Mouse (Mus musculus) forebrain, embryonic 11.5 days (tissue): ENCODE measurements around the gene Znrf4. TPM values are rescaled to one million over a fixed set of nuclear protein-coding genes. Genes with fewer than 3 reads are reported as not detected.

Experiments used
- ATAC-seq: fragments of 200-750 bp; cut with Nextera tagmentation; replicated peaks from 2 replicates; pipeline ENCODE4 v1.8.0; 2017; ENCODE audit warnings: moderate TSS enrichment; ENCODE audit not compliant: low FRiP score
- DNase-seq: peaks from one replicate; pipeline ENCODE4 v3.0.0-alpha.2; 2017; ENCODE audit warnings: low spot score
- H3K27ac ChIP-seq: fragments of 300-500 bp; sonication (generic); 2 replicates; pipeline ENCODE4 v1.5.1; 2014; ENCODE audit warnings: low read depth, low read length
- H3K27me3 ChIP-seq: fragments of 300-500 bp; sonication (generic); 2 replicates; pipeline ENCODE4 v1.6.1; 2014; ENCODE audit warnings: mild to moderate bottlenecking, low read length, mixed read lengths; ENCODE audit not compliant: control insufficient read depth, insufficient read depth
- H3K36me3 ChIP-seq: fragments of 300-500 bp; sonication (generic); 2 replicates; pipeline ENCODE4 v1.6.1; 2014; ENCODE audit warnings: mild to moderate bottlenecking, low read length, moderate library complexity, mixed read lengths; ENCODE audit not compliant: control insufficient read depth, insufficient read depth
- H3K4me1 ChIP-seq: fragments of 300-500 bp; sonication (generic); replicated peaks from 2 replicates; pipeline ENCODE4 v1.6.1; 2014; ENCODE audit warnings: low read length, mixed read lengths; ENCODE audit not compliant: control insufficient read depth, insufficient read depth
- H3K4me2 ChIP-seq: fragments of 300-500 bp; sonication (generic); 2 replicates; pipeline ENCODE4 v1.6.1; 2014; ENCODE audit warnings: low read depth, mild to moderate bottlenecking, low read length, moderate library complexity, mixed read lengths; ENCODE audit not compliant: severe bottlenecking
- H3K4me3 ChIP-seq: fragments of 300-500 bp; sonication (generic); 2 replicates; pipeline ENCODE4 v1.5.1; 2014; ENCODE audit warnings: low read depth, low read length
- H3K9ac ChIP-seq: fragments of 300-500 bp; sonication (generic); 2 replicates; pipeline ENCODE4 v1.6.1; 2014; ENCODE audit warnings: low read length
- H3K9me3 ChIP-seq: fragments of 300-500 bp; sonication (generic); 2 replicates; pipeline ENCODE4 v1.6.1; 2016; ENCODE audit warnings: low read length, mixed read lengths; ENCODE audit not compliant: control insufficient read depth
- WGBS: fragments of 180-500 bp; shearing (Covaris S2); extraction: QIAGEN DNeasy Blood & Tissue Kit; methylation state at CpG from one replicate; pipeline ENCODE4 v1.1.7; 2014; 5-methylcytosine and 5-hydroxymethylcytosine counted together
- polyA plus RNA-seq: library from polyadenylated mRNA; unstranded; fragments of >200 nt; fragmentation: Nextera tagmentation; extraction: Ambion mirVana; gene quantifications from 2 replicates; pipeline ENCODE4 v1.2.1, GENCODE M21; 2014

Gene Znrf4
- polyA plus RNA-seq, 1 experiment from 2014 or later: not detected

GRCm38 (mm10) chr17:56472121-56472520 is 40.1 kb downstream of the Znrf4 start:
- peaks cover 7% of the 10 kb centered on the region for H3K27me3 ChIP-seq
- peaks cover 6% of the 10 kb centered on the region for H3K9me3 ChIP-seq
- ATAC-seq (no peak), DNase-seq (no peak)
- peak overlapping the region; percentile 89 for H3K4me3 ChIP-seq
- H3K9ac ChIP-seq: peak overlapping the region; percentile 27; the same call in 1 of the 2 replicates
- 5% methylated on average over 16 of the region's 16 CpGs for WGBS
- H3K36me3 ChIP-seq: peaks cover 2% of the 10 kb centered on the region; the same call in 1 of the 2 replicates
- peaks cover 59% of the 10 kb centered on the region for H3K4me1 ChIP-seq
- H3K27ac ChIP-seq: no peak overlapping the region
- H3K4me2 ChIP-seq: peak overlapping the region; percentile 96

GRCm38 (mm10) chr17:56471136-56471535 is 41.1 kb downstream of the Znrf4 start:
- Histone ChIP-seq H3K4me2 (no peak overlapping the region), H3K27ac (no peak overlapping the region), H3K36me3 (peaks cover 2% of the 10 kb centered on the region; the same call in 1 of the 2 replicates), H3K4me1 (peaks cover 59% of the 10 kb centered on the region), H3K9me3 (no peaks in the 10 kb centered on the region), H3K27me3 (peaks cover 7% of the 10 kb centered on the region), H3K4me3 (no peak overlapping the region), H3K9ac (no peak overlapping the region)
- DNase-seq (no peak), ATAC-seq (no peak)
- WGBS: 82% methylated on average over 5 of the region's 5 CpGs

DNA sequence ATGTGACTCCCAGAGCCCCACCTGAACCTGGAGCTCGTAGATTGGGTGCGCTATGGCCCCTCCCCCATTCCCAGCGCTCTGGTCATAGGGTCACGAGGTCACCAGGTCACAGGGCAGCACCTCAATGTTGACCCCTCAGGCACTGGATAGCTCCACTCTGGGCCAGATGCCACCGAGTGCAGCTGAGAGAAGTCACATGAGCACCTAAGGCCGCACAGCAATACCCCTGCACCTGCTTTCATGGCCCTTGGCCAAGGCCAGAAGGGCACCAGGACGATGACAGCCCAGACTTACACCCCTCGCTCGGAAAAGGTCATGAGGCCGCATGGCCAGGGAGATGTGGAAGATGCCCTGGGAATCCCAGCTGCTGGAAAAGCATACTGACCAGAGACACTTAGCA is 41.7 kb downstream of the Znrf4 start:
- Histone ChIP-seq H3K4me2 (peak overlapping the region; percentile 34), H3K27ac (no peak overlapping the region), H3K4me1 (peaks cover 59% of the 10 kb centered on the region), H3K27me3 (peaks cover 7% of the 10 kb centered on the region), H3K4me3 (no peak overlapping the region), H3K36me3 (peaks cover 2% of the 10 kb centered on the region; the same call in 1 of the 2 replicates), H3K9ac (no peak overlapping the region), H3K9me3 (no peaks in the 10 kb centered on the region)
- DNase-seq (no peak), ATAC-seq (no peak)
- 26% methylated on average over 10 of the region's 10 CpGs for WGBS

DNA sequence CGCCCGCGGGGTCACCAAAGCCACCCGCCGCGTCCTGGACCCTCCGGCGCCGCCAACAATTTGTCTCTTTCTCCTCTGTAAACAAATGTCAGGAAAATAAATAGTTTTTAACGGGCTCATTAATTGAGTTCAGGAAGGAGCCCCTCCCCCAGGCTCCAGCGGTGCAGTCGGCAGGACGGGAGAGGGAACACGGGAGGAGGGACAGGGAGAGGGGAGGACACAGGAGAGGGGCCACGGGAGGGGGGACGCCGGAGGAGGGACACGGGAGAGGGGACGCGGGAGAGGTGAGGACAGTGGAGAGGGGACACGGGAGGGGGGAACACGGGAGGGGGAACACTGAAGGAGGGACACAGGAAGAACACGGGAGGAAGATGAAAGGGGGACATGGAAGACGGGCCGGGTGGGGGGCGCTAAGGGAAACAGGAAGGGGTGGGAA is 42.2 kb downstream of the Znrf4 start:
- Histone ChIP-seq H3K27ac (no peak overlapping the region), H3K9ac (no peak overlapping the region; the same call in 1 of the 2 replicates), H3K4me3 (0 out of 2 replicates have a peak overlapping the region, but pooled peaks have one; percentile 7), H3K9me3 (no peaks in the 10 kb centered on the region), H3K4me1 (peaks cover 59% of the 10 kb centered on the region), H3K27me3 (peaks cover 7% of the 10 kb centered on the region), H3K4me2 (peak overlapping the region; percentile 34), H3K36me3 (peaks cover 2% of the 10 kb centered on the region; the same call in 1 of the 2 replicates)
- ATAC-seq: no peak
- DNase-seq: no peak
- 4% methylated on average over 25 of the region's 26 CpGs for WGBS

GRCm38 (mm10) chr17:56469275-56469674 is 43.0 kb downstream of the Znrf4 start:
- H3K27me3 ChIP-seq: peaks cover 7% of the 10 kb centered on the region
- peaks cover 2% of the 10 kb centered on the region; the same call in 1 of the 2 replicates for H3K36me3 ChIP-seq
- DNase-seq (no peak), ATAC-seq (no peak)
- no peaks in the 10 kb centered on the region for H3K9me3 ChIP-seq
- WGBS: 33% methylated on average over 8 of the region's 8 CpGs
- peaks cover 58% of the 10 kb centered on the region for H3K4me1 ChIP-seq
- peak overlapping the region; percentile 50 for H3K27ac ChIP-seq
- H3K4me3 ChIP-seq: no peak overlapping the region
- 0 out of 2 replicates have a peak overlapping the region, but pooled peaks have one; percentile 34 for H3K4me2 ChIP-seq
- H3K9ac ChIP-seq: peak overlapping the region; percentile 16; the same call in 1 of the 2 replicates

DNA sequence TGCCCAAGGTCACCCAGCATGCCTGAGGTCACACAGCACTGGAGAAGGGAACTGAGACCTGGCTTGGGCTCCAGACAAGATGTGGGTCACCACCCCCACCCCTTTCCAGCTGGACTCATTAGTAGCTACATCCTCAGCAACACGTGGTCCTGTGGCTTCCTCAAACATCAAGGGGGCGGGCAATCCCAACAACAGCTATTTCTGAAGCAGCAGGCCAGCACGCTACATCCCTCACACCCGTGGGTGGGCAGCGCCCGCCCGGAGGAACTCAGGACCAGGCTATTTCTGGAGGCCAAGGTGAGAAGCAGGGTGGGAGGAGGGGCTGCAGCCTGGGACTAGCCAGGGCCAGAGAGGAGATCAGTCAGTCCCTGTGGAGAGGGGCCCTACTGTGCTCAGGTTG is 43.4 kb downstream of the Znrf4 start:
- H3K27me3 ChIP-seq: peaks cover 6% of the 10 kb centered on the region
- ATAC-seq (no peak), DNase-seq (no peak)
- H3K36me3 ChIP-seq: peaks cover 2% of the 10 kb centered on the region; the same call in 1 of the 2 replicates
- H3K4me3 ChIP-seq: no peak overlapping the region
- H3K4me1 ChIP-seq: peaks cover 54% of the 10 kb centered on the region
- H3K4me2 ChIP-seq: no peak overlapping the region
- no peak overlapping the region for H3K9ac ChIP-seq
- no peaks in the 10 kb centered on the region for H3K9me3 ChIP-seq
- H3K27ac ChIP-seq: peak overlapping the region; percentile 50
- 77% methylated on average over 7 of the region's 7 CpGs for WGBS

DNA sequence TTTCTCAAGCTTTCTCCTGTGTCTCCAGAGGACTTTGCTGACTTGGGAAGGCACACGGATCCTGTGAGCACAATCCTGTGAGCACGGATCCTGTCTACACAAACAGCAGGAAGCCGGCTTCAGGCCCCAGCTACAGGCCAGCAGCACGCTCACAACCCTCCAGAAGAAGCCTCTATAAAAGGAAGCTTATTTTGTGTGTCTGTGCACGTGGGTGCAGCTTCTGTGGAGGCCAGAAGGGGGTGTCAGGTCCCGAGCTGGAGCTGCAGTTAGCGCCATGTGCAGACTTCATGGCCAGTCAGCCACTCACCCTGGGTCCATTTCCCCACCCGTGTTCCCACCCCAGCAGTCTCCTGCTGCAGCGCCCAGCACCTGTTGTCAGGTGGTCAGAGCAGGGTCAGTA is 43.9 kb downstream of the Znrf4 start:
- H3K4me1 ChIP-seq: peaks cover 53% of the 10 kb centered on the region
- H3K9ac ChIP-seq: no peak overlapping the region
- no peak overlapping the region for H3K4me2 ChIP-seq
- ATAC-seq: no peak
- DNase-seq: no peak
- peaks cover 5% of the 10 kb centered on the region for H3K27me3 ChIP-seq
- H3K27ac ChIP-seq: peak overlapping the region; percentile 87
- H3K9me3 ChIP-seq: no peaks in the 10 kb centered on the region
- 90% methylated on average over 9 of the region's 9 CpGs for WGBS
- no peak overlapping the region for H3K4me3 ChIP-seq
- peaks cover 2% of the 10 kb centered on the region; the same call in 1 of the 2 replicates for H3K36me3 ChIP-seq

DNA sequence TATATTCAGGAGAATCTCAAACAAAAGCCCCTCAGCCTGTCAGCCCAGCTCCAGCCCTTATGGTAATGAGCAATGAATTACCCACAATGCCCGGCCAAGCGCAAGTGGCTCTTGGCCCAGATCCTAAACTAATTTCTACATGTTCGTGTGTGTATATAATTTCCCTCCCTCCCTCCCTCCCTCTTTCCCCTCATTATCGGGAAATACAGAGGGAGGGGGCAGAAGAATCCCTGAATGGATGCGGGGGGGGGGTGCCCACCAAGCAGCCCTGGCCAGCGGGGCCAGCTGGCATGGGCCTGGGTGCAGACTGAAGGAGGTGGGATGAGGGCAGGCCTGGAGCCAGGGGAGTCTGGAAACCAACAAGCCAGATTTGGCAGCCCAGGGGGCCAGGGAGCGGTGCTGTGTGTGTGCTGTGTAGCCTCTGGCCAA is 44.8 kb downstream of the Znrf4 start:
- Histone ChIP-seq H3K27ac (peak overlapping the region; percentile 87), H3K27me3 (peaks cover 1% of the 10 kb centered on the region), H3K36me3 (peaks cover 2% of the 10 kb centered on the region; the same call in 1 of the 2 replicates), H3K4me1 (peaks cover 51% of the 10 kb centered on the region), H3K4me3 (no peak overlapping the region), H3K4me2 (peak overlapping the region; percentile 29; the same call in 1 of the 2 replicates), H3K9me3 (no peaks in the 10 kb centered on the region), H3K9ac (no peak overlapping the region; the same call in 1 of the 2 replicates)
- DNase-seq (peak; percentile 77), ATAC-seq (peak; percentile 39)
- WGBS: 51% methylated on average over 7 of the region's 7 CpGs

- WGBS: 72% methylated on average over 6 of the region's 6 CpGs
- DNase-seq (no peak), ATAC-seq (no peak)
- H3K4me2 ChIP-seq: no peak overlapping the region
- H3K4me3 ChIP-seq: no peak overlapping the region
- no peaks in the 10 kb centered on the region for H3K9me3 ChIP-seq
- H3K27me3 ChIP-seq: no peaks in the 10 kb centered on the region; the same call in 1 of the 2 replicates
- H3K36me3 ChIP-seq: peaks cover 2% of the 10 kb centered on the region; the same call in 1 of the 2 replicates
- peaks cover 44% of the 10 kb centered on the region for H3K4me1 ChIP-seq
- peak overlapping the region; percentile 87 for H3K27ac ChIP-seq
- H3K9ac ChIP-seq: no peak overlapping the region; the same call in 1 of the 2 replicates
Observed at GRCm38 (mm10) chr17:56466747-56467146, 45.5 kb downstream of the Znrf4 start.
